Comparison of ENCODE assay signal across 8 mouse cellular contexts in the genomic region with DNA sequence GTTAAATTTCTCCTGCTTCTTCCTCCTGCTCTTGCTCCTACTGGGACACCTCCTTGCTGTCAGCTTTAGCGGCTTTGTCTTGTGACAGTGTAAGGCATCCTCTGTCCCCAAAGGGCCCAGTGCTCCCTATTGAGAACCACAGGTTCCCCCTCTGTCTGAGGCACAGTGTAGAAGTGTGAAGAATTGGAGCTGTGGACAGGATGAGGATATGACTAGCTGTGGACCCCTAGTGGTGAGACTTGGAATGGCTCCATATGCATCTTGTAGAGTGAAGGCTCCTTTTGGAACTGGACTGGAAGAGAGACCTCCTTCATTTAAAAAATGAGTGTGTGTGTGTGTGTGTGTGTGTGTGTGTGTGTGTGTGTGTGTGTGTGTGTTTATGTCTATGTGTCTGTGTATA. TPM values are rescaled to one million over a fixed set of nuclear protein-coding genes. Genes with fewer than 3 reads are reported as not detected.
A peak's percentile ranks its signal among the peaks of the same experiment; 100 is the strongest.
DNase-seq lines count a peak whose midpoint lies in the region; ATAC-seq and TF ChIP-seq lines count a peak whose summit lies in the region.

No protein-coding gene starts in this region.

- H3K4me3 ChIP-seq in ES-Bruce4 (ENCODE audit: low read depth, low read length): no peak overlapping the region
- H3K4me3 ChIP-seq in bone marrow, adult 2 months (replicated peaks; ENCODE audit: control insufficient read depth, low read depth, low read length): no peak overlapping the region
- no peak overlapping the region for H3K4me3 ChIP-seq in embryonic facial prominence, embryonic 14.5 days (ENCODE audit: low read depth, low read length)

- H3K4me1 ChIP-seq in ES-Bruce4 (ENCODE audit: control insufficient read depth, insufficient read depth, low read length): no peaks in the 10 kb centered on the region
- H3K4me1 ChIP-seq in bone marrow, adult 2 months (ENCODE audit: control insufficient read depth, insufficient read depth, low read length): no peaks in the 10 kb centered on the region
- no peaks in the 10 kb centered on the region for H3K4me1 ChIP-seq in embryonic facial prominence, embryonic 14.5 days (ENCODE audit: control insufficient read depth, insufficient read depth, low read length)

- no peaks in the 10 kb centered on the region for H3K36me3 ChIP-seq in ES-Bruce4 (ENCODE audit: control insufficient read depth, insufficient read depth, low read length, poor library complexity, severe bottlenecking)
- H3K36me3 ChIP-seq in embryonic facial prominence, embryonic 14.5 days (ENCODE audit: control insufficient read depth, insufficient read depth, low read length): no peaks in the 10 kb centered on the region

- 19% methylated on average over 1 of the region's 1 CpGs for WGBS in bone marrow, adult 2 months
- WGBS in embryonic facial prominence, embryonic 14.5 days: 12% methylated on average over 1 of the region's 1 CpGs

- H3K9me3 ChIP-seq in ES-Bruce4 (replicated peaks; ENCODE audit: control insufficient read depth, insufficient read depth, low read length, poor library complexity, severe bottlenecking): no peaks in the 10 kb centered on the region
- H3K9me3 ChIP-seq in embryonic facial prominence, embryonic 14.5 days (ENCODE audit: control insufficient read depth, low read length): no peaks in the 10 kb centered on the region

- TF ChIP-seq POLR2A in ES-Bruce4 (IDR thresholded peaks at IDR 0.05; ENCODE audit: insufficient read depth, low read length): no peak
- no peak for TF ChIP-seq POLR2A in bone marrow, adult 2 months (IDR thresholded peaks at IDR 0.05; ENCODE audit: borderline replicate concordance, control insufficient read depth, low read depth, low read length)

- no peak overlapping the region for H3K27ac ChIP-seq in ES-Bruce4 (ENCODE audit: insufficient read depth, low read length)
- no peak overlapping the region for H3K27ac ChIP-seq in bone marrow, adult 2 months (ENCODE audit: control insufficient read depth, insufficient read depth, low read depth, low read length, poor library complexity)
- no peak overlapping the region for H3K27ac ChIP-seq in embryonic facial prominence, embryonic 14.5 days (replicated peaks; ENCODE audit: low read depth, low read length)

- peak; percentile 79 for ATAC-seq in embryonic facial prominence, embryonic 14.5 days (ENCODE audit: low read depth)

- H3K27me3 ChIP-seq in ES-Bruce4 (ENCODE audit: control insufficient read depth, insufficient read depth, low read length, poor library complexity, severe bottlenecking): no peaks in the 10 kb centered on the region
- H3K27me3 ChIP-seq in embryonic facial prominence, embryonic 14.5 days (replicated peaks; ENCODE audit: control insufficient read depth, insufficient read depth, low read length): no peaks in the 10 kb centered on the region

- peak; percentile 90 for DNase-seq in embryonic facial prominence, embryonic 14.5 days (ENCODE audit: low spot score)
- DNase-seq in heart, postnatal 10 days: peak; percentile 78 to 87
- DNase-seq in layer of hippocampus, adult 18-20 months (ENCODE audit: low spot score in 2 of 2): peak; percentile 60 to 91
- DNase-seq in lung, adult 18-20 months: peak; percentile 46 to 69
- DNase-seq in ovary, postnatal 14 days (ENCODE audit: low spot score): peak; percentile 68
- DNase-seq in thymus, postnatal 0 days (ENCODE audit: low spot score): peak; percentile 81

- no peak for TF ChIP-seq EP300 in ES-Bruce4 (IDR thresholded peaks at IDR 0.05; ENCODE audit: insufficient read depth, low read depth, low read length)

- no peak overlapping the region for H3K4me2 ChIP-seq in embryonic facial prominence, embryonic 14.5 days (ENCODE audit: low read depth, low read length)

- no peak overlapping the region for H3K9ac ChIP-seq in ES-Bruce4 (ENCODE audit: low read depth, poor library complexity, severe bottlenecking)
- H3K9ac ChIP-seq in embryonic facial prominence, embryonic 14.5 days (ENCODE audit: low read depth, low read length): no peak overlapping the region

- intact Hi-C loops in heart, postnatal 10 days (cut with DNase I): loop anchor here (1.0 to 5.0 kb wide), 2 partner anchors 41 to 158 kb away; partner anchors contain the start of gene Gm9837

- TF ChIP-seq CTCF in ES-Bruce4 (IDR thresholded peaks at IDR 0.05; ENCODE audit: low read depth, low read length): peak; percentile 49
- peak; percentile 68 for TF ChIP-seq CTCF in bone marrow, adult 2 months (IDR thresholded peaks at IDR 0.05; ENCODE audit: control insufficient read depth, insufficient read depth, low read length)

RNA-seq across cellular contexts. Expression of gene Il13, which starts 6.6 kb away (rescaled TPM):
- polyA plus RNA-seq in ES-Bruce4 (2011; ENCODE audit: insufficient read depth, insufficient read length, low read depth, missing spikeins): not detected in 2 replicates
- not detected in 2 replicates for polyA plus RNA-seq in bone marrow, adult 2 months (2011; ENCODE audit: insufficient read depth, insufficient read length, low replicate concordance, missing spikeins)
- polyA plus RNA-seq in embryonic facial prominence, embryonic 14.5 days (2014; fragmentation: Nextera tagmentation; extraction: Ambion mirVana): not detected in 2 replicates
- total RNA-seq in heart, postnatal 10 days (2021): not detected
- not detected for total RNA-seq in layer of hippocampus, adult 18-20 months (2021)
- polyA plus RNA-seq in thymus, postnatal 0 days (2015; fragmentation: Nextera tagmentation; extraction: Ambion mirVana): 1.0 and 1.3 TPM in 2 replicates

RNA-seq across cellular contexts. Expression of gene Il4, which starts 9.4 kb away (rescaled TPM):
- not detected in 2 replicates for polyA plus RNA-seq in ES-Bruce4 (2011; ENCODE audit: insufficient read depth, insufficient read length, low read depth, missing spikeins)
- polyA plus RNA-seq in bone marrow, adult 2 months (2011; ENCODE audit: insufficient read depth, insufficient read length, low replicate concordance, missing spikeins): not detected in 2 replicates
- 1.1 and 4.3 TPM in 2 replicates for polyA plus RNA-seq in embryonic facial prominence, embryonic 14.5 days (2014; fragmentation: Nextera tagmentation; extraction: Ambion mirVana)
- total RNA-seq in heart, postnatal 10 days (2021): not detected
- not detected for total RNA-seq in layer of hippocampus, adult 18-20 months (2021)
- polyA plus RNA-seq in thymus, postnatal 0 days (2015; fragmentation: Nextera tagmentation; extraction: Ambion mirVana): 1.2 and 1.5 TPM in 2 replicates
